Mouse (Mus musculus) forebrain, embryonic 11.5 days (tissue): ENCODE data around the gene Acot13. TPM values are rescaled to one million over a fixed set of nuclear protein-coding genes. Genes with fewer than 3 reads are reported as not detected.

Experiments
- ATAC-seq: fragments of 200-750 bp; cut with Nextera tagmentation; replicated peaks from 2 replicates; pipeline ENCODE4 v1.8.0; 2017; ENCODE audit warnings: moderate TSS enrichment; ENCODE audit not compliant: low FRiP score
- DNase-seq: peaks from one replicate; pipeline ENCODE4 v3.0.0-alpha.2; 2017; ENCODE audit warnings: low spot score
- H3K27ac ChIP-seq: fragments of 300-500 bp; sonication (generic); 2 replicates; pipeline ENCODE4 v1.5.1; 2014; ENCODE audit warnings: low read depth, low read length
- H3K27me3 ChIP-seq: fragments of 300-500 bp; sonication (generic); 2 replicates; pipeline ENCODE4 v1.6.1; 2014; ENCODE audit warnings: mild to moderate bottlenecking, low read length, mixed read lengths; ENCODE audit not compliant: control insufficient read depth, insufficient read depth
- H3K36me3 ChIP-seq: fragments of 300-500 bp; sonication (generic); 2 replicates; pipeline ENCODE4 v1.6.1; 2014; ENCODE audit warnings: mild to moderate bottlenecking, low read length, moderate library complexity, mixed read lengths; ENCODE audit not compliant: control insufficient read depth, insufficient read depth
- H3K4me1 ChIP-seq: fragments of 300-500 bp; sonication (generic); replicated peaks from 2 replicates; pipeline ENCODE4 v1.6.1; 2014; ENCODE audit warnings: low read length, mixed read lengths; ENCODE audit not compliant: control insufficient read depth, insufficient read depth
- H3K4me2 ChIP-seq: fragments of 300-500 bp; sonication (generic); 2 replicates; pipeline ENCODE4 v1.6.1; 2014; ENCODE audit warnings: low read depth, mild to moderate bottlenecking, low read length, moderate library complexity, mixed read lengths; ENCODE audit not compliant: severe bottlenecking
- H3K4me3 ChIP-seq: fragments of 300-500 bp; sonication (generic); 2 replicates; pipeline ENCODE4 v1.5.1; 2014; ENCODE audit warnings: low read depth, low read length
- H3K9ac ChIP-seq: fragments of 300-500 bp; sonication (generic); 2 replicates; pipeline ENCODE4 v1.6.1; 2014; ENCODE audit warnings: low read length
- H3K9me3 ChIP-seq: fragments of 300-500 bp; sonication (generic); 2 replicates; pipeline ENCODE4 v1.6.1; 2016; ENCODE audit warnings: low read length, mixed read lengths; ENCODE audit not compliant: control insufficient read depth
- WGBS: fragments of 180-500 bp; shearing (Covaris S2); extraction: QIAGEN DNeasy Blood & Tissue Kit; methylation state at CpG from one replicate; pipeline ENCODE4 v1.1.7; 2014; 5-methylcytosine and 5-hydroxymethylcytosine counted together
- polyA plus RNA-seq: library from polyadenylated mRNA; unstranded; fragments of >200 nt; fragmentation: Nextera tagmentation; extraction: Ambion mirVana; gene quantifications from 2 replicates; pipeline ENCODE4 v1.2.1, GENCODE M21; 2014

Acot13 gene
- polyA plus RNA-seq, result 58.8 and 61.3 TPM in 2 replicates

- peaks cover 8% of the 10 kb centered on the region for H3K4me1 ChIP-seq
- H3K4me3 ChIP-seq, result peak within 1 kb of the TSS; percentile 90
- no peaks in the 10 kb centered on the region; the same call in 1 of the 2 replicates for H3K36me3 ChIP-seq
- peak; percentile 97 for ATAC-seq
- H3K9me3 ChIP-seq, result no peaks in the 10 kb centered on the region
- H3K4me2 ChIP-seq, result peak within 1 kb of the TSS; percentile 47
- peak within 1 kb of the TSS; percentile 91 for H3K27ac ChIP-seq
- under 1% methylated on average over 85 of the region's 90 CpGs for WGBS
- peak; percentile 100 for DNase-seq
- peak within 1 kb of the TSS; percentile 95 for H3K9ac ChIP-seq
- no peaks in the 10 kb centered on the region for H3K27me3 ChIP-seq
Measured at GRCm38 (mm10) chr13:24831353-24832130, at the start of gene Acot13, which contains the start of gene Tdp2. Acot13 (minus strand) TSS chr13:24831540. Tdp2 (plus strand) TSS chr13:24831679.

- WGBS, result 97% methylated on average over 5 of the region's 5 CpGs
- no peak overlapping the region for H3K4me2 ChIP-seq
Measured at GRCm38 (mm10) chr13:24880704-24881103, 49.4 kb upstream of the Acot13 start.

GRCm38 (mm10) chr13:24880208-24880607 lies 48.9 kb upstream of the Acot13 start:
- no peak overlapping the region for H3K27ac ChIP-seq
- H3K36me3 ChIP-seq, result no peaks in the 10 kb centered on the region
- 88% methylated on average over 6 of the region's 6 CpGs for WGBS
- H3K4me1 ChIP-seq, result no peaks in the 10 kb centered on the region
- no peak for DNase-seq
- no peaks in the 10 kb centered on the region for H3K27me3 ChIP-seq
- no peak overlapping the region for H3K9ac ChIP-seq
- H3K9me3 ChIP-seq, result no peaks in the 10 kb centered on the region
- ATAC-seq, result no peak
- no peak overlapping the region for H3K4me2 ChIP-seq
- no peak overlapping the region for H3K4me3 ChIP-seq

More at GRCm38 (mm10) chr13:24880704-24881103, 49.4 kb upstream of the Acot13 start:
- Histone ChIP-seq H3K4me3 (no peak overlapping the region), H3K9me3 (no peaks in the 10 kb centered on the region), H3K36me3 (no peaks in the 10 kb centered on the region), H3K27ac (no peak overlapping the region), H3K4me1 (no peaks in the 10 kb centered on the region), H3K27me3 (no peaks in the 10 kb centered on the region), H3K9ac (no peak overlapping the region)
- ATAC-seq (no peak), DNase-seq (no peak)

GRCm38 (mm10) chr13:24879359-24880040 lies 48.2 kb upstream of the Acot13 start:
- no peak for ATAC-seq
- 92% methylated on average over 15 of the region's 15 CpGs for WGBS

GRCm38 (mm10) chr13:24868233-24868632 lies 36.9 kb upstream of the Acot13 start:
- Histone ChIP-seq H3K9ac (no peak overlapping the region), H3K9me3 (no peaks in the 10 kb centered on the region), H3K4me3 (no peak overlapping the region), H3K27me3 (no peaks in the 10 kb centered on the region), H3K36me3 (no peaks in the 10 kb centered on the region), H3K27ac (no peak overlapping the region), H3K4me1 (no peaks in the 10 kb centered on the region), H3K4me2 (no peak overlapping the region)
- DNase-seq (no peak), ATAC-seq (no peak)
- 90% methylated on average over 7 of the region's 7 CpGs for WGBS

More at GRCm38 (mm10) chr13:24879359-24880040, 48.2 kb upstream of the Acot13 start:
- H3K36me3 ChIP-seq, result no peaks in the 10 kb centered on the region
- H3K4me3 ChIP-seq, result no peak overlapping the region
- no peaks in the 10 kb centered on the region for H3K9me3 ChIP-seq
- no peaks in the 10 kb centered on the region for H3K27me3 ChIP-seq
- H3K27ac ChIP-seq, result no peak overlapping the region
- DNase-seq, result no peak
- H3K4me2 ChIP-seq, result no peak overlapping the region
- no peaks in the 10 kb centered on the region for H3K4me1 ChIP-seq
- no peak overlapping the region for H3K9ac ChIP-seq

- Histone ChIP-seq H3K27me3 (no peaks in the 10 kb centered on the region), H3K9me3 (no peaks in the 10 kb centered on the region), H3K4me1 (no peaks in the 10 kb centered on the region), H3K4me2 (no peak overlapping the region), H3K4me3 (no peak overlapping the region), H3K36me3 (no peaks in the 10 kb centered on the region), H3K27ac (no peak overlapping the region), H3K9ac (no peak overlapping the region)
- ATAC-seq (no peak), DNase-seq (no peak)
- WGBS, result 89% methylated on average over 10 of the region's 10 CpGs
Measured at GRCm38 (mm10) chr13:24867789-24868188, 36.4 kb upstream of the Acot13 start.

- DNase-seq (no peak), ATAC-seq (no peak)
- H3K9ac ChIP-seq, result no peak overlapping the region
- H3K4me1 ChIP-seq, result no peaks in the 10 kb centered on the region
- no peak overlapping the region for H3K27ac ChIP-seq
- no peaks in the 10 kb centered on the region for H3K9me3 ChIP-seq
- 85% methylated on average over 9 of the region's 9 CpGs for WGBS
- H3K36me3 ChIP-seq, result no peaks in the 10 kb centered on the region
- H3K4me3 ChIP-seq, result no peak overlapping the region
- H3K4me2 ChIP-seq, result no peak overlapping the region
- no peaks in the 10 kb centered on the region for H3K27me3 ChIP-seq
Measured at GRCm38 (mm10) chr13:24866430-24867402, 35.4 kb upstream of the Acot13 start.

- Histone ChIP-seq H3K9ac (no peak overlapping the region), H3K4me2 (no peak overlapping the region), H3K9me3 (no peaks in the 10 kb centered on the region), H3K36me3 (no peaks in the 10 kb centered on the region), H3K27ac (no peak overlapping the region), H3K4me3 (no peak overlapping the region), H3K27me3 (no peaks in the 10 kb centered on the region), H3K4me1 (no peaks in the 10 kb centered on the region)
- 60% methylated on average over 7 of the region's 7 CpGs for WGBS
- no peak for ATAC-seq
- no peak for DNase-seq
Measured at GRCm38 (mm10) chr13:24862520-24862919, 31.2 kb upstream of the Acot13 start.
